Comparison of ENCODE assay signal across 8 mouse cellular contexts in genomic region chr12:17358981-17359380, GRCm38 (mm10). TPM values are rescaled to one million over a fixed set of nuclear protein-coding genes. Genes with fewer than 3 reads are reported as not detected.
DNase-seq lines count a peak whose midpoint lies in the region; ATAC-seq and TF ChIP-seq lines count a peak whose summit lies in the region.

No protein-coding gene starts in this region.

- no peak overlapping the region for H3K4me3 ChIP-seq in heart, postnatal 0 days (ENCODE audit: low read depth, low read length)
- no peak overlapping the region for H3K4me3 ChIP-seq in heart, embryonic 10.5 days
- no peak overlapping the region for H3K4me3 ChIP-seq in midbrain, embryonic 14.5 days (replicated peaks; ENCODE audit: low read depth, low read length)
- no peak overlapping the region for H3K4me3 ChIP-seq in midbrain, embryonic 10.5 days

- ATAC-seq in heart, postnatal 0 days (ENCODE audit: insufficient read depth, low read depth), result no peak
- ATAC-seq in midbrain, embryonic 14.5 days (ENCODE audit: low FRiP score, low TSS enrichment), result no peak
- ATAC-seq in erythroid progenitor cell, adult 5-6 weeks (replicated peaks; ENCODE audit: low FRiP score, poor library complexity, severe bottlenecking), result no peak

- peak; percentile 21; the same call in 1 of the 2 replicates for TF ChIP-seq CTCF in heart, postnatal 0 days (IDR thresholded peaks at IDR 0.05; ENCODE audit: low read depth)

- H3K9ac ChIP-seq in heart, postnatal 0 days (replicated peaks; ENCODE audit: low read depth, low read length), result no peak overlapping the region
- no peak overlapping the region for H3K9ac ChIP-seq in midbrain, embryonic 14.5 days (replicated peaks; ENCODE audit: low read length)

- no peaks in the 10 kb centered on the region for H3K27me3 ChIP-seq in heart, postnatal 0 days (ENCODE audit: control insufficient read depth, insufficient read depth, low read length)
- no peaks in the 10 kb centered on the region for H3K27me3 ChIP-seq in heart, embryonic 10.5 days (ENCODE audit: insufficient read depth, poor library complexity, severe bottlenecking)
- H3K27me3 ChIP-seq in midbrain, embryonic 14.5 days (ENCODE audit: control insufficient read depth, insufficient read depth, low read length), result no peaks in the 10 kb centered on the region
- no peaks in the 10 kb centered on the region for H3K27me3 ChIP-seq in midbrain, embryonic 10.5 days (ENCODE audit: low read depth, poor library complexity, severe bottlenecking)

- H3K27ac ChIP-seq in heart, postnatal 0 days (ENCODE audit: low read depth), result no peak overlapping the region
- H3K27ac ChIP-seq in heart, embryonic 10.5 days, result no peak overlapping the region
- H3K27ac ChIP-seq in midbrain, embryonic 14.5 days (replicated peaks; ENCODE audit: low read depth, low read length), result no peak overlapping the region
- no peak overlapping the region for H3K27ac ChIP-seq in midbrain, embryonic 10.5 days (replicated peaks)

- no peaks in the 10 kb centered on the region for H3K4me1 ChIP-seq in heart, postnatal 0 days (ENCODE audit: control insufficient read depth, insufficient read depth)
- H3K4me1 ChIP-seq in heart, embryonic 10.5 days, result no peaks in the 10 kb centered on the region
- H3K4me1 ChIP-seq in midbrain, embryonic 14.5 days (ENCODE audit: control insufficient read depth, insufficient read depth, low read length), result no peaks in the 10 kb centered on the region
- H3K4me1 ChIP-seq in midbrain, embryonic 10.5 days, result peaks cover 16% of the 10 kb centered on the region

- DNase-seq in heart, postnatal 0 days (ENCODE audit: low spot score), result no peak
- DNase-seq in heart, embryonic 10.5 days (ENCODE audit: low spot score), result no peak
- peak; percentile 31 for DNase-seq in midbrain, embryonic 14.5 days
- DNase-seq in midbrain, embryonic 10.5 days (ENCODE audit: low spot score), result no peak
- peak; percentile 14 to 55 for DNase-seq in frontal cortex, postnatal 36 days (ENCODE audit: low spot score in 2 of 2)
- peak; percentile 7 for DNase-seq in retina, postnatal 1 day
- no peak for DNase-seq in cerebellum, adult 11-12 months

- no peak overlapping the region for H3K4me2 ChIP-seq in heart, postnatal 0 days (ENCODE audit: low read depth, low read length)
- no peak overlapping the region for H3K4me2 ChIP-seq in midbrain, embryonic 14.5 days (ENCODE audit: low read length)

- H3K9me3 ChIP-seq in heart, postnatal 0 days (replicated peaks; ENCODE audit: control insufficient read depth, low read length), result no peaks in the 10 kb centered on the region
- H3K9me3 ChIP-seq in heart, embryonic 10.5 days, result no peaks in the 10 kb centered on the region
- H3K9me3 ChIP-seq in midbrain, embryonic 14.5 days (ENCODE audit: control insufficient read depth, low read length), result no peaks in the 10 kb centered on the region
- H3K9me3 ChIP-seq in midbrain, embryonic 10.5 days (replicated peaks), result no peaks in the 10 kb centered on the region

- WGBS in heart, postnatal 0 days, result 79% methylated on average over 9 of the region's 9 CpGs
- 90% methylated on average over 9 of the region's 9 CpGs for WGBS in heart, embryonic 10.5 days
- WGBS in midbrain, embryonic 14.5 days, result 94% methylated on average over 9 of the region's 9 CpGs
- 91% methylated on average over 9 of the region's 9 CpGs for WGBS in midbrain, embryonic 10.5 days

- no peak for TF ChIP-seq EP300 in heart, postnatal 0 days (IDR thresholded peaks at IDR 0.05; ENCODE audit: low read depth)

- peaks cover 85% of the 10 kb centered on the region for H3K36me3 ChIP-seq in heart, postnatal 0 days (replicated peaks; ENCODE audit: control insufficient read depth, insufficient read depth, low read length)
- peaks cover 87% of the 10 kb centered on the region for H3K36me3 ChIP-seq in heart, embryonic 10.5 days
- H3K36me3 ChIP-seq in midbrain, embryonic 14.5 days (ENCODE audit: control insufficient read depth, insufficient read depth, low read length), result peaks cover 82% of the 10 kb centered on the region
- H3K36me3 ChIP-seq in midbrain, embryonic 10.5 days, result peaks cover 99% of the 10 kb centered on the region

RNA-seq across cellular contexts. Expression of gene Nol10, which starts 10.7 kb away (rescaled TPM):
- total RNA-seq in heart, postnatal 0 days (2014; rRNA removed; ENCODE audit: low replicate concordance), result 2.2 and 7.1 TPM in 2 replicates
- polyA plus RNA-seq in heart, postnatal 0 days (2015; fragmentation: Nextera tagmentation; extraction: Ambion mirVana), result 5.9 and 7.6 TPM in 2 replicates
- 20.0 and 25.6 TPM in 2 replicates for polyA plus RNA-seq in heart, embryonic 10.5 days (2016; fragmentation: Nextera tagmentation; extraction: Ambion mirVana)
- polyA plus RNA-seq in midbrain, embryonic 14.5 days (2014; fragmentation: Nextera tagmentation; extraction: Ambion mirVana), result 16.6 and 21.7 TPM in 2 replicates
- polyA plus RNA-seq in midbrain, embryonic 10.5 days (2016; fragmentation: Nextera tagmentation; extraction: Ambion mirVana), result 35.4 and 37.1 TPM in 2 replicates
- 4.2 and 8.6 TPM in 2 replicates for total RNA-seq in erythroid progenitor cell, adult 5-6 weeks (2015; ENCODE audit: low replicate concordance)
- 3.1 and 5.6 TPM in 2 replicates for total RNA-seq in erythroid progenitor cell, adult 5-6 weeks (2017; ENCODE audit: low replicate concordance)

RNA-seq across cellular contexts. Expression of gene Atp6v1c2, which starts 29.8 kb away (rescaled TPM):
- total RNA-seq in heart, postnatal 0 days (2014; rRNA removed; ENCODE audit: low replicate concordance), result not detected in 2 replicates
- polyA plus RNA-seq in heart, postnatal 0 days (2015; fragmentation: Nextera tagmentation; extraction: Ambion mirVana), result 0.12 and 0.38 TPM in 2 replicates
- 0.43 and 0.69 TPM in 2 replicates for polyA plus RNA-seq in heart, embryonic 10.5 days (2016; fragmentation: Nextera tagmentation; extraction: Ambion mirVana)
- 0.33 and 0.46 TPM in 2 replicates for polyA plus RNA-seq in midbrain, embryonic 14.5 days (2014; fragmentation: Nextera tagmentation; extraction: Ambion mirVana)
- 0.21 and 0.46 TPM in 2 replicates for polyA plus RNA-seq in midbrain, embryonic 10.5 days (2016; fragmentation: Nextera tagmentation; extraction: Ambion mirVana)
- not detected in 2 replicates for total RNA-seq in erythroid progenitor cell, adult 5-6 weeks (2015; ENCODE audit: low replicate concordance)
- not detected in 2 replicates for total RNA-seq in erythroid progenitor cell, adult 5-6 weeks (2017; ENCODE audit: low replicate concordance)

Comparison
In these comparisons a context has a peak if more than half of its experiments do, and no peak if none do; other contexts are left out.
1. DNase-seq: peak in midbrain, embryonic 14.5 days (single experiment), frontal cortex, postnatal 36 days (2 of 2) and retina, postnatal 1 day (single experiment); none in heart, postnatal 0 days (single experiment), heart, embryonic 10.5 days (single experiment), midbrain, embryonic 10.5 days (single experiment) and cerebellum, adult 11-12 months (single experiment).